Mouse (Mus musculus) thymus, adult 2 months (tissue): ENCODE measurements around the gene Plbd2.

ENCODE experiments used
- CTCF ChIP-seq: fragments of 200-500 bp; IDR thresholded peaks from 2 replicates; pipeline ENCODE4 v1.5.1; 2012; ENCODE audit warnings: mild to moderate bottlenecking, control low read depth, low read length, moderate library complexity, borderline replicate concordance; ENCODE audit not compliant: control insufficient read depth, poor library complexity, insufficient read depth; ENCODE audit errors: extremely low read depth
- POLR2A ChIP-seq: fragments of 200-500 bp; IDR thresholded peaks from 2 replicates; pipeline ENCODE4 v1.6.1; 2012; ENCODE audit warnings: mild to moderate bottlenecking, low read length, control low read depth, moderate library complexity; ENCODE audit not compliant: control insufficient read depth, poor library complexity, insufficient read depth; ENCODE audit errors: extremely low read depth

DNA sequence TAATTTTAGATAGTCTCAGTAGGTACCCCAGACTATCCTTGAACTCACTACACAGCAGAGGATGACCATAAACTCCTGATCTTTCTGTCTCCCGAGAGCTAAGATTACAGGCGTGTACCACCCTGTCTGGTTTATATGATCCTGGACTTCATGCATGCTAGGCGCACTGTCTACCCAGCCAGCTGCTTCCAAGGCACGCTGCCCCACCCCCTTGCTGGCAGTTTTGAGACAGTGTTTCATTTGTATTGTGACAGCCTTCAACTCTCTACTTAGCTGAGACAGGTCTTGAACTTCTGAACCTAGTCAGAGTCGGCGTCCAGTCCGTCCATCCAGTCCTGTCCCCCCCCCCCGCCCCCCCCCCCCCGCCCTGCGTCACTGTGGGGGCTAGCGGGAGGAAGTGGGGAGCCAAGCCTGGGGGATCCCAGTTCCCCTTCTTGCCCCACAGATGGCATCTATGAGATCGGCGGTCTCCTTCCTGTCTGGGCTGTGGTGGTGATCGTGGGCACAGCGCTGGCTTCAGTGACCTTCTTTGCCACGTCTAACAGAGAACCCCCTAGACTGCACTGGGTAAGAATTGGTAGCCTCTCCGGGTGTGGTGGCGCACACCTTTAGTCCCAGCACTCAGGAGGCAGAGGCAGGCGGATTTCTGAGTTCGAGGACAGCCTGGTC lies 24.0 kb upstream of the Plbd2 start:
- no peak for TF ChIP-seq CTCF
- no peak for TF ChIP-seq POLR2A
